In genomic region chr3:93052826-93053474, GRCm38 (mm10) we compare ENCODE assay signal across 9 mouse cellular contexts. TPM values are rescaled to one million over a fixed set of nuclear protein-coding genes. Genes with fewer than 3 reads are reported as not detected.
DNase-seq lines count a peak whose midpoint lies in the region; ATAC-seq and TF ChIP-seq lines count a peak whose summit lies in the region.
"Had no signal": no experiment of that assay in that cellular context is flagged by ENCODE, and none has a peak within 500 bp of the region (broad histone marks: within the 10 kb centered on the region; RNA-seq: fewer than 3 reads in every experiment).

No protein-coding gene starts in this region.

- H3K9me3 ChIP-seq in E14TG2a.4 (ENCODE audit: low read length): no peaks in the 10 kb centered on the region
- H3K9me3 ChIP-seq in forebrain, embryonic 15.5 days: no peaks in the 10 kb centered on the region

- H3K36me3 ChIP-seq in kidney, adult 2 months (ENCODE audit: control insufficient read depth, insufficient read depth, low read length): no peaks in the 10 kb centered on the region
- no peaks in the 10 kb centered on the region for H3K36me3 ChIP-seq in E14TG2a.4 (ENCODE audit: insufficient read depth, low read length)
- no peaks in the 10 kb centered on the region for H3K36me3 ChIP-seq in forebrain, embryonic 15.5 days

- H3K9ac ChIP-seq in forebrain, embryonic 15.5 days (replicated peaks): no peak overlapping the region

- no peak for TF ChIP-seq POLR2A in kidney, adult 2 months (IDR thresholded peaks at IDR 0.05; ENCODE audit: low read depth, low read length)

- WGBS in kidney, adult 2 months: 56% methylated on average over 10 of the region's 10 CpGs
- WGBS in forebrain, embryonic 15.5 days: 59% methylated on average over 10 of the region's 10 CpGs

- no peak for DNase-seq in kidney, adult 2 months
- no peak for DNase-seq in kidney, adult 9 months
- DNase-seq in 3T3-L1 (ENCODE audit: low read depth, low spot score) (peak; percentile 58), MN1 (ENCODE audit: low spot score) (no peak)
- peak; percentile 47 for DNase-seq in embryo, embryonic 9.5 days (ENCODE audit: extremely low spot score)
- no peak for DNase-seq in T-cell, adult 2 months (ENCODE audit: low spot score)
- DNase-seq: cerebellum, adult 11-12 months had no signal

- 0 out of 2 replicates have a peak, but pooled peaks have one; percentile 15 for TF ChIP-seq CTCF in kidney, adult 2 months (conservative IDR thresholded peaks at IDR 0.05; ENCODE audit: insufficient read depth, insufficient read length, low read depth, low read length)
- peak; percentile 75 for TF ChIP-seq CTCF in E14TG2a.4 (conservative IDR thresholded peaks at IDR 0.05; ENCODE audit: low read length)

- no peaks in the 10 kb centered on the region for H3K4me1 ChIP-seq in kidney, adult 2 months (ENCODE audit: control insufficient read depth, insufficient read depth, low read length)
- H3K4me1 ChIP-seq in E14TG2a.4 (replicated peaks; ENCODE audit: low read depth, low read length): no peaks in the 10 kb centered on the region
- H3K4me1 ChIP-seq in forebrain, embryonic 15.5 days: no peaks in the 10 kb centered on the region

- H3K27me3 ChIP-seq in kidney, adult 2 months (replicated peaks; ENCODE audit: control insufficient read depth, insufficient read depth, low read length): no peaks in the 10 kb centered on the region
- 0 out of 2 replicates have a peak, but pooled peaks cover 3% of the 10 kb centered on the region for H3K27me3 ChIP-seq in E14TG2a.4 (ENCODE audit: insufficient read depth, low read length)
- H3K27me3 ChIP-seq in forebrain, embryonic 15.5 days: no peaks in the 10 kb centered on the region

- H3K27ac ChIP-seq in kidney, adult 2 months (ENCODE audit: insufficient read depth, low read depth, low read length): no peak overlapping the region
- H3K27ac ChIP-seq in forebrain, embryonic 15.5 days (replicated peaks): no peak overlapping the region

- ATAC-seq in forebrain, embryonic 15.5 days (replicated peaks): no peak

- no peak overlapping the region for H3K4me2 ChIP-seq in forebrain, embryonic 15.5 days (replicated peaks)

- no peak overlapping the region for H3K4me3 ChIP-seq in kidney, adult 2 months (ENCODE audit: insufficient read depth, low read depth, low read length)
- no peak overlapping the region for H3K4me3 ChIP-seq in E14TG2a.4 (replicated peaks; ENCODE audit: low read length)
- no peak overlapping the region for H3K4me3 ChIP-seq in forebrain, embryonic 15.5 days

RNA-seq across cellular contexts. Expression of gene Gm4858, which starts 15.7 kb away (rescaled TPM):
- polyA plus RNA-seq in kidney, adult 2 months (2012; rRNA removed): not detected in 2 replicates
- polyA plus RNA-seq in forebrain, embryonic 15.5 days (2015; fragmentation: Nextera tagmentation; extraction: Ambion mirVana): not detected in 2 replicates

RNA-seq across cellular contexts. Expression of gene Lce1m, which starts 34.1 kb away (rescaled TPM):
- polyA plus RNA-seq in kidney, adult 2 months (2012; rRNA removed): not detected in 2 replicates
- polyA plus RNA-seq in forebrain, embryonic 15.5 days (2015; fragmentation: Nextera tagmentation; extraction: Ambion mirVana): not detected in 2 replicates

RNA-seq across cellular contexts. Expression of gene Crct1, which starts 37.5 kb away (rescaled TPM):
- polyA plus RNA-seq in kidney, adult 2 months (2012; rRNA removed): not detected in 2 replicates
- polyA plus RNA-seq in forebrain, embryonic 15.5 days (2015; fragmentation: Nextera tagmentation; extraction: Ambion mirVana): 0.27 TPM in 1 of 2 replicates, not detected in the other

Comparison
In these comparisons a context has a peak if more than half of its experiments do, and no peak if none do; other contexts are left out.
1. DNase-seq: peak in 3T3-L1 (single experiment) and embryo, embryonic 9.5 days (single experiment); none in kidney, adult 2 months (single experiment), kidney, adult 9 months (single experiment), MN1 (single experiment) and T-cell, adult 2 months (single experiment).